Mouse (Mus musculus) neural tube, embryonic 13.5 days (tissue): ENCODE measurements around the gene Tmem150a. TPM values are rescaled to one million over a fixed set of nuclear protein-coding genes. Genes with fewer than 3 reads are reported as not detected.

Experiments used
- ATAC-seq: fragments of 200-750 bp; cut with Nextera tagmentation; 2 replicates; pipeline ENCODE4 v1.8.0; 2017; ENCODE audit warnings: low read depth, mild to moderate bottlenecking, moderate TSS enrichment, moderate library complexity
- H3K27ac ChIP-seq: fragments of 300-500 bp; sonication (generic); replicated peaks from 2 replicates; pipeline ENCODE4 v1.5.1; 2015; ENCODE audit warnings: moderate library complexity, mild to moderate bottlenecking, inconsistent platforms
- H3K27me3 ChIP-seq: fragments of 300-500 bp; sonication (generic); 2 replicates; pipeline ENCODE4 v1.6.1; 2015; ENCODE audit warnings: mild to moderate bottlenecking, inconsistent platforms
- H3K36me3 ChIP-seq: fragments of 300-500 bp; sonication (generic); 2 replicates; pipeline ENCODE4 v1.6.1; 2015; ENCODE audit warnings: mild to moderate bottlenecking, inconsistent platforms
- H3K4me1 ChIP-seq: fragments of 300-500 bp; sonication (generic); replicated peaks from 2 replicates; pipeline ENCODE4 v1.6.1; 2015; ENCODE audit warnings: inconsistent platforms
- H3K4me2 ChIP-seq: fragments of 300-500 bp; sonication (generic); 2 replicates; pipeline ENCODE4 v1.6.1; 2015; ENCODE audit warnings: inconsistent platforms, mild to moderate bottlenecking, moderate library complexity
- H3K4me3 ChIP-seq: fragments of 300-500 bp; sonication (generic); 2 replicates; pipeline ENCODE4 v1.5.1; 2015; ENCODE audit warnings: mild to moderate bottlenecking, inconsistent platforms
- H3K9ac ChIP-seq: fragments of 300-500 bp; sonication (generic); 2 replicates; pipeline ENCODE4 v1.6.1; 2015; ENCODE audit warnings: moderate library complexity, mild to moderate bottlenecking, inconsistent platforms
- H3K9me3 ChIP-seq: fragments of 300-500 bp; sonication (generic); 2 replicates; pipeline ENCODE4 v1.6.1; 2016; ENCODE audit warnings: inconsistent platforms
- WGBS: fragments of 180-500 bp; shearing (Covaris S2); methylation state at CpG from one replicate; pipeline ENCODE4 v1.1.7; 2015; 5-methylcytosine and 5-hydroxymethylcytosine counted together
- polyA plus RNA-seq: library from polyadenylated mRNA; unstranded; fragments of >200 nt; fragmentation: Nextera tagmentation; extraction: Ambion mirVana; gene quantifications from 2 replicates; pipeline ENCODE4 v1.2.1, GENCODE M21; 2015

Tmem150a gene
- polyA plus RNA-seq, 1 experiment from 2014 or later, result 21.4 TPM

- Histone ChIP-seq H3K36me3 (no peaks in the 10 kb centered on the region), H3K4me3 (no peak within 1 kb of the TSS), H3K4me2 (no peak within 1 kb of the TSS), H3K9ac (no peak within 1 kb of the TSS), H3K27ac (no peak within 1 kb of the TSS), H3K4me1 (peaks cover 15% of the 10 kb centered on the region), H3K9me3 (no peaks in the 10 kb centered on the region), H3K27me3 (no peaks in the 10 kb centered on the region)
- ATAC-seq, result no peak
- WGBS, result 73% methylated on average over 4 of the region's 4 CpGs
These were observed 11.7 kb downstream of the Tmem150a start, which contains the start of gene Rnf181 for GRCm38 (mm10) chr6:72366844-72367443. Gene Rnf181 (minus strand): TSS chr6:72366956.

- H3K4me2 ChIP-seq, result no peak overlapping the region
- peaks cover 15% of the 10 kb centered on the region for H3K4me1 ChIP-seq
- H3K9me3 ChIP-seq, result no peaks in the 10 kb centered on the region
- H3K9ac ChIP-seq, result no peak overlapping the region
- no peaks in the 10 kb centered on the region for H3K27me3 ChIP-seq
- no peak for ATAC-seq
- H3K27ac ChIP-seq, result no peak overlapping the region
- H3K4me3 ChIP-seq, result no peak overlapping the region
- H3K36me3 ChIP-seq, result no peaks in the 10 kb centered on the region
- WGBS, result 74% methylated on average over 4 of the region's 4 CpGs
These were observed 12.3 kb downstream of the Tmem150a start for GRCm38 (mm10) chr6:72367460-72367974.

- H3K4me2 ChIP-seq, result no peak overlapping the region
- 79% methylated on average over 4 of the region's 4 CpGs for WGBS
- H3K27me3 ChIP-seq, result no peaks in the 10 kb centered on the region
- H3K4me3 ChIP-seq, result no peak overlapping the region
- no peaks in the 10 kb centered on the region for H3K36me3 ChIP-seq
- H3K9me3 ChIP-seq, result no peaks in the 10 kb centered on the region
- no peak overlapping the region for H3K9ac ChIP-seq
- H3K4me1 ChIP-seq, result peaks cover 9% of the 10 kb centered on the region; the same call in 1 of the 2 replicates
- no peak for ATAC-seq
- H3K27ac ChIP-seq, result no peak overlapping the region
These were observed 14.3 kb downstream of the Tmem150a start for GRCm38 (mm10) chr6:72369557-72369956.

- peaks cover 9% of the 10 kb centered on the region; the same call in 1 of the 2 replicates for H3K4me1 ChIP-seq
- no peaks in the 10 kb centered on the region for H3K36me3 ChIP-seq
- 81% methylated on average over 12 of the region's 12 CpGs for WGBS
- H3K4me2 ChIP-seq, result no peak overlapping the region
- H3K27me3 ChIP-seq, result no peaks in the 10 kb centered on the region
- H3K9ac ChIP-seq, result no peak overlapping the region
- H3K27ac ChIP-seq, result no peak overlapping the region
- H3K9me3 ChIP-seq, result no peaks in the 10 kb centered on the region
- no peak overlapping the region for H3K4me3 ChIP-seq
- no peak for ATAC-seq
These were observed 14.8 kb downstream of the Tmem150a start for GRCm38 (mm10) chr6:72370091-72370490.

- no peak overlapping the region for H3K4me2 ChIP-seq
- H3K36me3 ChIP-seq, result no peaks in the 10 kb centered on the region
- H3K27me3 ChIP-seq, result no peaks in the 10 kb centered on the region
- H3K4me1 ChIP-seq, result peaks cover 9% of the 10 kb centered on the region; the same call in 1 of the 2 replicates
- no peak overlapping the region for H3K9ac ChIP-seq
- H3K9me3 ChIP-seq, result no peaks in the 10 kb centered on the region
- H3K4me3 ChIP-seq, result no peak overlapping the region
- no peak for ATAC-seq
- WGBS, result 51% methylated on average over 5 of the region's 5 CpGs
- 0 out of 2 replicates have a peak overlapping the region, but pooled peaks have one; percentile 7 for H3K27ac ChIP-seq
These were observed 15.9 kb downstream of the Tmem150a start for GRCm38 (mm10) chr6:72371147-72371546.

- peaks cover 9% of the 10 kb centered on the region; the same call in 1 of the 2 replicates for H3K4me1 ChIP-seq
- no peak overlapping the region for H3K9ac ChIP-seq
- no peak for ATAC-seq
- no peak overlapping the region for H3K4me2 ChIP-seq
- H3K4me3 ChIP-seq, result no peak overlapping the region
- WGBS, result 40% methylated on average over 1 of the region's 1 CpGs
- no peaks in the 10 kb centered on the region for H3K36me3 ChIP-seq
- no peaks in the 10 kb centered on the region for H3K27me3 ChIP-seq
- H3K27ac ChIP-seq, result 0 out of 2 replicates have a peak overlapping the region, but pooled peaks have one; percentile 7
- no peaks in the 10 kb centered on the region for H3K9me3 ChIP-seq
These were observed 16.3 kb downstream of the Tmem150a start for GRCm38 (mm10) chr6:72371571-72371970.

- Histone ChIP-seq H3K4me2 (no peak overlapping the region), H3K4me3 (no peak overlapping the region), H3K4me1 (peaks cover 9% of the 10 kb centered on the region; the same call in 1 of the 2 replicates), H3K36me3 (no peaks in the 10 kb centered on the region), H3K9ac (no peak overlapping the region), H3K27ac (no peak overlapping the region), H3K27me3 (no peaks in the 10 kb centered on the region), H3K9me3 (no peaks in the 10 kb centered on the region)
- 85% methylated on average over 4 of the region's 4 CpGs for WGBS
- no peak for ATAC-seq
These were observed 17.9 kb downstream of the Tmem150a start for GRCm38 (mm10) chr6:72373184-72373583.

- H3K9me3 ChIP-seq, result no peaks in the 10 kb centered on the region
- H3K9ac ChIP-seq, result no peak overlapping the region
- H3K27me3 ChIP-seq, result peaks cover 8% of the 10 kb centered on the region
- no peak for ATAC-seq
- H3K4me3 ChIP-seq, result no peak overlapping the region
- peaks cover 9% of the 10 kb centered on the region; the same call in 1 of the 2 replicates for H3K4me1 ChIP-seq
- H3K4me2 ChIP-seq, result no peak overlapping the region
- H3K27ac ChIP-seq, result no peak overlapping the region
- WGBS, result 74% methylated on average over 7 of the region's 7 CpGs
- H3K36me3 ChIP-seq, result no peaks in the 10 kb centered on the region
These were observed 19.0 kb downstream of the Tmem150a start for GRCm38 (mm10) chr6:72374206-72374605.

GRCm38 (mm10) chr6:72374820-72375563 is 19.7 kb downstream of the Tmem150a start:
- Histone ChIP-seq H3K27ac (no peak overlapping the region), H3K9ac (no peak overlapping the region), H3K4me3 (no peak overlapping the region), H3K27me3 (peaks cover 16% of the 10 kb centered on the region), H3K4me2 (no peak overlapping the region), H3K9me3 (no peaks in the 10 kb centered on the region), H3K4me1 (peaks cover 12% of the 10 kb centered on the region), H3K36me3 (no peaks in the 10 kb centered on the region)
- ATAC-seq, result no peak
- WGBS, result 81% methylated on average over 15 of the region's 15 CpGs

- ATAC-seq, result no peak
- 87% methylated on average over 8 of the region's 8 CpGs for WGBS
- Histone ChIP-seq H3K4me1 (peaks cover 9% of the 10 kb centered on the region), H3K27me3 (peaks cover 37% of the 10 kb centered on the region), H3K9ac (no peak overlapping the region), H3K4me3 (no peak overlapping the region), H3K4me2 (peak overlapping the region; percentile 61), H3K9me3 (no peaks in the 10 kb centered on the region), H3K27ac (no peak overlapping the region), H3K36me3 (no peaks in the 10 kb centered on the region)
These were observed 23.4 kb downstream of the Tmem150a start for GRCm38 (mm10) chr6:72378510-72379234.

GRCm38 (mm10) chr6:72379377-72380130 is 24.3 kb downstream of the Tmem150a start:
- peak overlapping the region; percentile 43 for H3K4me3 ChIP-seq

More at GRCm38 (mm10) chr6:72379377-72380130, 24.3 kb downstream of the Tmem150a start:
- peak overlapping the region; percentile 49; the same call in 1 of the 2 replicates for H3K27ac ChIP-seq
- ATAC-seq, result no peak
- WGBS, result 53% methylated on average over 7 of the region's 7 CpGs
- peaks cover 37% of the 10 kb centered on the region for H3K27me3 ChIP-seq
- H3K9ac ChIP-seq, result peak overlapping the region; percentile 66; the same call in 1 of the 2 replicates
- H3K9me3 ChIP-seq, result no peaks in the 10 kb centered on the region
- H3K36me3 ChIP-seq, result no peaks in the 10 kb centered on the region
- peaks cover 9% of the 10 kb centered on the region for H3K4me1 ChIP-seq
- peak overlapping the region; percentile 61 for H3K4me2 ChIP-seq
